In genomic region chr2:13372825-13373224, GRCm38 (mm10) we compare ENCODE assay signal across 10 mouse cellular contexts.
A peak's percentile ranks its signal among the peaks of the same experiment; 100 is the strongest.
DNase-seq lines count a peak whose midpoint lies in the region; ATAC-seq and TF ChIP-seq lines count a peak whose summit lies in the region.
"Had no signal": no experiment of that assay in that cellular context is flagged by ENCODE, and none has a peak within 500 bp of the region (broad histone marks: within the 10 kb centered on the region; RNA-seq: fewer than 3 reads in every experiment).

No protein-coding gene starts in this region.

- peaks cover 18% of the 10 kb centered on the region for H3K4me1 ChIP-seq in forebrain, embryonic 11.5 days (replicated peaks; ENCODE audit: control insufficient read depth, insufficient read depth, low read length)
- H3K4me1 ChIP-seq in forebrain, postnatal 0 days (ENCODE audit: insufficient read depth) = no peaks in the 10 kb centered on the region
- peaks cover 14% of the 10 kb centered on the region for H3K4me1 ChIP-seq in neural tube, embryonic 11.5 days (ENCODE audit: control insufficient read depth, insufficient read depth, low read length)
- H3K4me1 ChIP-seq in liver, postnatal 0 days (ENCODE audit: insufficient read depth) = peaks cover 6% of the 10 kb centered on the region

- no peaks in the 10 kb centered on the region for H3K9me3 ChIP-seq in forebrain, embryonic 11.5 days (ENCODE audit: control insufficient read depth, low read length)
- no peaks in the 10 kb centered on the region for H3K9me3 ChIP-seq in forebrain, postnatal 0 days (ENCODE audit: low read length)
- no peaks in the 10 kb centered on the region for H3K9me3 ChIP-seq in neural tube, embryonic 11.5 days (ENCODE audit: control insufficient read depth, low read length)
- H3K9me3 ChIP-seq in liver, postnatal 0 days (ENCODE audit: low read length) = no peaks in the 10 kb centered on the region

- H3K36me3 ChIP-seq in forebrain, embryonic 11.5 days (ENCODE audit: control insufficient read depth, insufficient read depth, low read length) = no peaks in the 10 kb centered on the region
- no peaks in the 10 kb centered on the region for H3K36me3 ChIP-seq in forebrain, postnatal 0 days (ENCODE audit: insufficient read depth)
- H3K36me3 ChIP-seq in neural tube, embryonic 11.5 days (ENCODE audit: control insufficient read depth, insufficient read depth, low read length) = no peaks in the 10 kb centered on the region
- H3K36me3 ChIP-seq in liver, postnatal 0 days (replicated peaks; ENCODE audit: insufficient read depth, low read length) = no peaks in the 10 kb centered on the region

- H3K4me3 ChIP-seq in forebrain, embryonic 11.5 days (ENCODE audit: low read depth, low read length) = no peak overlapping the region
- no peak overlapping the region for H3K4me3 ChIP-seq in forebrain, postnatal 0 days (ENCODE audit: low read depth, low read length)
- H3K4me3 ChIP-seq in neural tube, embryonic 11.5 days (ENCODE audit: low read depth, low read length) = no peak overlapping the region
- H3K4me3 ChIP-seq in liver, postnatal 0 days (ENCODE audit: low read depth, low read length) = no peak overlapping the region

- TF ChIP-seq EP300 in liver, postnatal 0 days (IDR thresholded peaks at IDR 0.05; ENCODE audit: low read depth) = no peak

- TF ChIP-seq CTCF in forebrain, postnatal 0 days (IDR thresholded peaks at IDR 0.05; ENCODE audit: low read depth) = no peak
- TF ChIP-seq CTCF in liver, postnatal 0 days (IDR thresholded peaks at IDR 0.05; ENCODE audit: low read depth) = no peak

- H3K27me3 ChIP-seq in forebrain, embryonic 11.5 days (ENCODE audit: control insufficient read depth, insufficient read depth, low read length) = no peaks in the 10 kb centered on the region
- H3K27me3 ChIP-seq in forebrain, postnatal 0 days (ENCODE audit: insufficient read depth, low read length) = no peaks in the 10 kb centered on the region
- no peaks in the 10 kb centered on the region for H3K27me3 ChIP-seq in neural tube, embryonic 11.5 days (ENCODE audit: control insufficient read depth, insufficient read depth, low read length)
- H3K27me3 ChIP-seq in liver, postnatal 0 days (ENCODE audit: insufficient read depth, low read length) = no peaks in the 10 kb centered on the region
- H3K27me3 ChIP-seq: Patski had no signal

- ATAC-seq in forebrain, embryonic 11.5 days (replicated peaks; ENCODE audit: low FRiP score) = peak; percentile 18; the same call in 1 of the 2 replicates
- no peak for ATAC-seq in forebrain, postnatal 0 days
- no peak for ATAC-seq in neural tube, embryonic 11.5 days (ENCODE audit: insufficient read depth, low FRiP score, low TSS enrichment)
- ATAC-seq in liver, postnatal 0 days = no peak

- WGBS in forebrain, embryonic 11.5 days = 40% methylated on average over 3 of the region's 3 CpGs
- 39% methylated on average over 3 of the region's 3 CpGs for WGBS in forebrain, postnatal 0 days
- 40% methylated on average over 3 of the region's 3 CpGs for WGBS in neural tube, embryonic 11.5 days
- WGBS in liver, postnatal 0 days (ENCODE audit: insufficient replicate concordance) = 71% methylated on average over 3 of the region's 3 CpGs

- no peak overlapping the region for H3K9ac ChIP-seq in forebrain, embryonic 11.5 days (ENCODE audit: low read length)
- H3K9ac ChIP-seq in forebrain, postnatal 0 days = no peak overlapping the region
- no peak overlapping the region for H3K9ac ChIP-seq in neural tube, embryonic 11.5 days (ENCODE audit: low read length)
- no peak overlapping the region for H3K9ac ChIP-seq in liver, postnatal 0 days (replicated peaks)

- H3K27ac ChIP-seq in forebrain, embryonic 11.5 days (ENCODE audit: low read depth, low read length) = peak overlapping the region; percentile 92
- H3K27ac ChIP-seq in forebrain, postnatal 0 days (ENCODE audit: low read depth, low read length) = no peak overlapping the region
- H3K27ac ChIP-seq in neural tube, embryonic 11.5 days (ENCODE audit: low read depth, low read length) = peak overlapping the region; percentile 88
- H3K27ac ChIP-seq in liver, postnatal 0 days (ENCODE audit: low read depth) = peak overlapping the region; percentile 78; the same call in 1 of the 2 replicates

- H3K4me2 ChIP-seq in forebrain, embryonic 11.5 days (ENCODE audit: low read depth, low read length, severe bottlenecking) = no peak overlapping the region
- no peak overlapping the region for H3K4me2 ChIP-seq in forebrain, postnatal 0 days (ENCODE audit: low read depth)
- H3K4me2 ChIP-seq in neural tube, embryonic 11.5 days (ENCODE audit: low read depth) = no peak overlapping the region
- H3K4me2 ChIP-seq in liver, postnatal 0 days (ENCODE audit: low read depth, low read length) = no peak overlapping the region

- DNase-seq in forebrain, embryonic 11.5 days (ENCODE audit: low spot score) = no peak
- DNase-seq in forebrain, postnatal 0 days = no peak
- DNase-seq in neural tube, embryonic 11.5 days (ENCODE audit: low spot score) = no peak
- DNase-seq in neural tube, embryonic 10.5 days (ENCODE audit: extremely low spot score, low spot score) = no peak
- no peak for DNase-seq in liver, postnatal 0 days
- no peak for DNase-seq in adrenal gland, adult 18-20 months (ENCODE audit: low spot score in 2 of 2)
- DNase-seq in cerebellum, adult 9-11 months = no peak
- no peak for DNase-seq in spleen, adult 18-20 months
- DNase-seq: thymus, adult 18-20 months had no signal
